Mouse (Mus musculus): ENCODE results near the gene Iffo2. TPM values are rescaled to one million over a fixed set of nuclear protein-coding genes. Genes with fewer than 3 reads are reported as not detected.
"Not testable (repeated sequence)": the region's sequence is repeated elsewhere in the genome, so short reads cannot be mapped to it uniquely, and the experiment has no call there.

Gene Iffo2
- polyA plus RNA-seq (2015; fragmentation: Nextera tagmentation; extraction: Ambion mirVana) = 4.6 and 5.3 TPM in 2 replicates

DNA sequence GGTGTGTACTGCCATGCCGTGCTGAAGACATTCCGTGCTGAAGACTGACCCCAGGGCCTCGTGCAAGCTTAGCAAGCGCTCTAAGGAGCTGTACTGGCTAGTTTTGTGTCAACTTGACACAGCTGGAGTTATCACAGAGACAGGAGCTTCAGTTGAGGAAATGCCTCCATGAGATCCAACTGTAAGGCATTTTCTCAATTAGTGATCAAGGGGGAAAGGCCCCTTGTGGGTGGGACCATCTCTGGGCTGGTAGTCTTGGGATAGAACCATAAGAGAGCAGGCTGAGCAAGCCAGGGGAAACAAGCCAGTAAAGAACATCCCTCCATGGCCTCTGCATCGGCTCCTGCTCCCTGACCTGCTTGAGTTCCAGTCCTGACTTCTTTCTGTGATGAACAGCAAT is at the start of gene Iffo2:
TSS of gene Iffo2 (plus strand) at position 301 of the 400 bp plus-strand sequence.
- H3K36me3 ChIP-seq; H3K9me3 ChIP-seq; H3K4me2 ChIP-seq; H3K9ac ChIP-seq; H3K27ac ChIP-seq (replicated peaks); H3K4me3 ChIP-seq; ATAC-seq (ENCODE audit: low read depth); H3K4me1 ChIP-seq (replicated peaks); H3K27me3 ChIP-seq: not testable (repeated sequence)
- WGBS = 89% methylated on average over 5 of the region's 5 CpGs

DNA sequence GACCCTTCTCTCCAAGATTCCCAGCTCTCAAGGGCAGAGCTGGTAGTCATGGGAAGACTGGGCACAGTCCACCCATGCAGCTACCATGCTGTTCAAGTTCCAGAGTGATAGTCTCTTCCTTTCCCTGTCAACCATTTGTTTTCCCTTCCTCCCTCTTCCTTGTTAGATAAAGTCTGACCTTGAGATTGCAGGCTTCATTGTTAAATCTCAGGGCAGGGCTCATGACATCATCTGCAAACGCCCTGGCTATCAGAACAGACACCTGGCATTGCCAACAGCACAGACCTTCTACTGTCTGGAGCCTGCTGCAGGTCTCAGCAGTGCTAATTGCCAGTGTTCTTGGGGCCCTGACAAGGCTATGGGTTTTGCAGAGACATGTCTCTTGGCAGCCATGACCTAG is 48.9 kb upstream of the Iffo2 start:
- H3K4me3 ChIP-seq = no peak overlapping the region
- H3K27me3 ChIP-seq = no peaks in the 10 kb centered on the region
- WGBS = 92% methylated on average over 1 of the region's 1 CpGs
- H3K4me2 ChIP-seq = no peak overlapping the region
- no peak overlapping the region for H3K9ac ChIP-seq
- 0 out of 2 replicates have a peak, but pooled peaks cover 5% of the 10 kb centered on the region for H3K4me1 ChIP-seq (replicated peaks)
- no peaks in the 10 kb centered on the region for H3K9me3 ChIP-seq
- no peak overlapping the region for H3K27ac ChIP-seq (replicated peaks)
- H3K36me3 ChIP-seq = peaks cover 98% of the 10 kb centered on the region
- no peak for ATAC-seq (ENCODE audit: low read depth)

DNA sequence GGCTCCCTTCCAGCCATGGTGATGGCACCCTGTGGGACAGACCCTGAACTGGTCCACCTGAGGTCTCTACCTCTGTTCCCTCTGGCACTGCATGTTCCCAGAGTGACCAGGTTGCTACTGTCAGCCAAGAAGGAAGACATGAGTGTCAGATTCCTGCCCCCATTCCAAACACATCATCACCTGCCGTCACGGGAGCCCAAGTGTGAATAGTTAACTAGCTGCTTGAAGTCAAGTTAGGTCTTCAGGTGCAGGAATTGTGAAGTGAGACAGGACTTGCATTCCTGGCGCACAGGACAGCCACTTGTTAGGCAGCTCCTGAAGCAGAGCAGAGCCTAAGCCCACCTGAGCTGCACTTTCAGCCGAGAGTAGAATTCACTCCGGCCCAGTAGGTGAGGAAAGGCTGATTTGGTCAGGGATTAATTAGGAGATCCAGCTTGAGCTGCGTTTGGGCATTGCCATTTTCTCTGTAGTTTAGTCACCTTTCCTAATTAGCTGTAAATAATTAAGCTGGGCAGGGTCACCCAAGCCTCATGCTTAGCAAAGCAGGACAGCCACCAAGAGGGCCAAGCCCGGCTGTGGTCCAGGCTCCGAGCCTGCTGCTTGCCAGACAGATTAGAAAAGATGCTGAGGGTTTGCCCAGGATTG is 46.8 kb upstream of the Iffo2 start:
- Histone ChIP-seq H3K27ac (replicated peaks) (no peak overlapping the region), H3K4me1 (replicated peaks) (peaks cover 4% of the 10 kb centered on the region; the same call in 1 of the 2 replicates), H3K27me3 (no peaks in the 10 kb centered on the region), H3K9me3 (no peaks in the 10 kb centered on the region), H3K9ac (no peak overlapping the region), H3K36me3 (peaks cover 99% of the 10 kb centered on the region), H3K4me3 (no peak overlapping the region), H3K4me2 (no peak overlapping the region)
- 90% methylated on average over 8 of the region's 8 CpGs for WGBS
- ATAC-seq (ENCODE audit: low read depth) = no peak

DNA sequence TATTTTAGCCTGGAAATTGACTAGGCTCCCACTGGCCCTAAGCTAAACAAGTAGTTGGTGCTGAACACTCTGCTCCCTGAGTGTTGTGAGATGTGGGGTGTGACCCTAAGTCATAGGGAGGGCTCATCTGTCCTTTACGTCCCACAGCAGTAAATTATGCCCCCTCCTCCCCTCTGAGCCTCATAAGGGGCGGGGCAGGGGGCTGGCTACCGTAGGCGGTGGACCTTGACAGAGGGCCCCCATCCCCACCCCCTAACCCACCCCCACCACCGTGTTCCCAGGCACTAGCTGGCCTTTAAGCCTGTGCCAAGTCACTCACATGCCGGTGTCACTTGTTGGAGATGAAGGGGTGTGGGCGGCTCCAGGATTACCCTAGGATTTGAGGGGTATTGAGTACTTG is 45.9 kb upstream of the Iffo2 start:
- H3K9ac ChIP-seq = no peak overlapping the region
- ATAC-seq (ENCODE audit: low read depth) = no peak

DNA sequence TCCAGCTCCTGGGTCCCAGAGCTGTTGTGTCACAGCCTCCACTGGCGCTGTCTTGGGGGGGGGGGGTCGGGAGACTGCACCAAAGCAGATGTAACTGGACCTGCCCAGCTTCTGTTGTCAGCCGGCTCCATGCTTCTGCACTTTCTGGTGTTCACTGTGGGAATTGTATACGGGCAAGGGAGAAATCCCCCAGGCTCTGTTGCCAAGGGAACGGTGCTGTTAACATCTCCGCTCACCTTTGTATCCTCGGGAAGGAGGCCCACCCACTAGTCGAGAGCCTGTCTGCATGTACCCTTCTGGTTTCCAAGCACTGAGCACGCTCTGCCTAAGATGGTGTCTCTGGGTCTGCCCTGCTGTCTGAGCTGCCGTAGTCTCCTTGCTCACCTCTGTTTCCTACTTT is 43.3 kb upstream of the Iffo2 start:
- Histone ChIP-seq H3K36me3 (peaks cover 98% of the 10 kb centered on the region), H3K27ac (replicated peaks) (no peak overlapping the region), H3K9me3 (no peaks in the 10 kb centered on the region), H3K9ac (no peak overlapping the region), H3K4me1 (replicated peaks) (peaks cover 4% of the 10 kb centered on the region; the same call in 1 of the 2 replicates), H3K4me2 (no peak overlapping the region), H3K4me3 (no peak overlapping the region), H3K27me3 (no peaks in the 10 kb centered on the region)
- WGBS = 44% methylated on average over 10 of the region's 10 CpGs
- no peak for ATAC-seq (ENCODE audit: low read depth)

More for the DNA sequence above, 45.9 kb upstream of the Iffo2 start:
- Histone ChIP-seq H3K9me3 (no peaks in the 10 kb centered on the region), H3K4me2 (no peak overlapping the region), H3K4me3 (no peak overlapping the region), H3K27ac (replicated peaks) (no peak overlapping the region), H3K36me3 (peaks cover 99% of the 10 kb centered on the region), H3K27me3 (no peaks in the 10 kb centered on the region), H3K4me1 (replicated peaks) (peaks cover 4% of the 10 kb centered on the region; the same call in 1 of the 2 replicates)
- 66% methylated on average over 7 of the region's 7 CpGs for WGBS

DNA sequence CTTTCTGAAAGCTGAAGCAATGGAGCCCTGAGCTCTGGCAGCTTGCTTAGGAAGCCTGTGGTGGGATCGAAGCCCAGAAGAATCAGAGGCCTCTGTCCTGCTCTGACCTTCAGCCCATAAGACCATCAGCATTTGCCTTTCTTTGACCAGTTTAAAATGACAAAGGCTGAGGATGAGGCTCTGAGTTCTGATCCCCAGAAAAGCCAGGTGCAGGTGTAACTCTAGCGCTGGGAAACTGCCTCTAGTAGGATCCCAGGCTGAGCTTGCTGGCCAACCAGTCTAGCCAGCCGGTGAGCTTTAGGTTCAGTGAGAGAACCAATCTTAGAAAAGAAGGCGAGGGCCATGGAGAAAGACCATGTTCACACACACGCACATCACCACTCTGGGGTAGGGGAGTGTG is 42.0 kb upstream of the Iffo2 start:
- Histone ChIP-seq H3K4me1 (replicated peaks) (peaks cover 4% of the 10 kb centered on the region; the same call in 1 of the 2 replicates), H3K9ac (no peak overlapping the region), H3K4me3 (no peak overlapping the region), H3K9me3 (no peaks in the 10 kb centered on the region), H3K27me3 (no peaks in the 10 kb centered on the region), H3K36me3 (peaks cover 86% of the 10 kb centered on the region), H3K4me2 (no peak overlapping the region), H3K27ac (replicated peaks) (no peak overlapping the region)
- ATAC-seq (ENCODE audit: low read depth) = no peak
- 91% methylated on average over 5 of the region's 5 CpGs for WGBS

DNA sequence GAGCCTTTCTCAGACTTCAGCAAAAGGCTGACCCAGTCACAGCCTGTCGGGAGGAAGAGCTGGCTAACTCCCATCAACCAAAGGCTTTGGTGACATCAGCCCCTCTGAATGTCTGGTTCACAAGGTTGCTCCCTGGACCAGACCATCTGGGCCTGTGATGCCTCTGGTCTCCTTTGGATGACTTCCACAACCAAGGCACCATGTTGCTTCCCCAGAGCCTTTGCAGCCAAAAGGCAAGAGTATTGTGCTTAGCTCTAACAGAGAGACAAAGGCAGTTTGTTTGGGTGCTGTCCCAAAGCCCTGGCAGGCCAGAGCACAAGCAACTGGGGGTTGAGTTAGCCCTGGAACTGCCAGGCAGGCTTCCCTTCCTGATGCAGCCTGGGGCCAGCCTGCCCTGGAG is 40.4 kb upstream of the Iffo2 start:
- Histone ChIP-seq H3K27me3 (no peaks in the 10 kb centered on the region), H3K9me3 (no peaks in the 10 kb centered on the region), H3K9ac (no peak overlapping the region), H3K4me3 (no peak overlapping the region), H3K27ac (replicated peaks) (no peak overlapping the region), H3K4me2 (no peak overlapping the region), H3K4me1 (replicated peaks) (peaks cover 4% of the 10 kb centered on the region; the same call in 1 of the 2 replicates), H3K36me3 (peaks cover 69% of the 10 kb centered on the region)
- 75% methylated on average over 1 of the region's 1 CpGs for WGBS
- no peak for ATAC-seq (ENCODE audit: low read depth)

DNA sequence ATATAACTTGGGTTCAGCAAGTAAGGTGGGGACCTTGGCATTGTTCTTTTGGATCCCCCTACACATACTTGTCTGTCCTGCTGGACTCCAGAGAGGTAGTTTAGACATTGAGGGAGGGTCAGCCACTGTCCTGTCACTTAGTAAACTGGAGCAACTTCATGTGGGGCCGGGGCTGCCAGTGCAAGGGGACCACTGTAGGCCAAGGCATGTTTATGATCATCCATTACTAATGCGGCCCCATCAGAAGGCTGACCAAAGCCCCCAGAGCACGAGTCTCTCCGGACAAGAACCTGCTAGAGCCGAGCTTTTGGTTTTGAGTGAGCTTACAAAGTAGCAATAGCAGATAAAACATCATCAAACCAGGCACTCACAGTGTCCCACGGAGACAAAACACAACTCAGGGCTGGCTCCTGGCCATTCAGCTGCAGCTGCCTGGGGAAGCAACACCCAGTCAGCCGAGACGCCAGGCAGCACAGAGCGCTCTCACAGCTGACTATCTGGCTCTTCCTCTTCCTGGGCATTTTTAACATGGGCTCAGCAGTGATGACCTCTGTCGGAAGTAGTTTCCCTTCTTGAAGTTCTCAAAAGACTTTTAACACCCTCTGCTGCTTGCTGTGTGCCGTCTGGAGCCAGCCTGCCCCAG is 39.8 kb upstream of the Iffo2 start:
- Histone ChIP-seq H3K9ac (no peak overlapping the region), H3K4me2 (no peak overlapping the region), H3K9me3 (no peaks in the 10 kb centered on the region), H3K4me3 (no peak overlapping the region), H3K27ac (replicated peaks) (no peak overlapping the region), H3K36me3 (peaks cover 64% of the 10 kb centered on the region), H3K27me3 (no peaks in the 10 kb centered on the region), H3K4me1 (replicated peaks) (peaks cover 4% of the 10 kb centered on the region; the same call in 1 of the 2 replicates)
- 83% methylated on average over 11 of the region's 11 CpGs for WGBS
- no peak for ATAC-seq (ENCODE audit: low read depth)

DNA sequence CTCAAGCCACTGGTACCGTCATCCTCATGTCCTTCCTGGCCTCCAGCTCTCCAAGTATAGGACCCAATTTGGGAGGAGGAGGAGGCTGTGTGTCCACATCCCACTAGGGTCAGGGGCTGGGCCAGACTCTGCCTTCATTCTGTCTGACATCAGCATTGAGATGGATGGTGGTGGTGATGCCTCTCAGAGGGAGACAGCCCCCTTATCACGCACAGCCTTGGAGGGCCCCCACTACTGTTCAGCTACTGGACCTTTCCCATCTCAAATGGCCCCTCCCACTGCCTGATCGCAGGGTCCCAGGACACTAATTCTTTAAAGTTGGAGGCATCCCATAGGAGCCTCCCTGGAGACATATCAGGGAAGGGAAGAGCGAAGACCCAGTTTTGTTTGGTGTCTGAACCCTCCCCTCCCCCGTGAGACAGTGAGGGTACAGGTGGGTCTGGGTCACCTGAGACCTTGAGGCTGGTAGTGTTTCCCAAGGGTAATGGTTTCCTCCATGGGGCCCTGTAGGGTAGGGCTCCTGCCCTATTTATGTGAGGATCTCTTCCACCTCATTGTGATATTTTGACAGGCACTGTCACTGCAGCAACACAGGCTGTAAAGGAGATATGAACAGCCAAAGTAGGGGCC is 38.7 kb upstream of the Iffo2 start:
- Histone ChIP-seq H3K9ac (no peak overlapping the region), H3K27me3 (no peaks in the 10 kb centered on the region), H3K4me3 (no peak overlapping the region), H3K4me1 (replicated peaks) (peaks cover 3% of the 10 kb centered on the region; the same call in 1 of the 2 replicates), H3K4me2 (no peak overlapping the region), H3K9me3 (no peaks in the 10 kb centered on the region), H3K36me3 (peaks cover 53% of the 10 kb centered on the region), H3K27ac (replicated peaks) (no peak overlapping the region)
- no peak for ATAC-seq (ENCODE audit: low read depth)
- WGBS = 90% methylated on average over 5 of the region's 5 CpGs

DNA sequence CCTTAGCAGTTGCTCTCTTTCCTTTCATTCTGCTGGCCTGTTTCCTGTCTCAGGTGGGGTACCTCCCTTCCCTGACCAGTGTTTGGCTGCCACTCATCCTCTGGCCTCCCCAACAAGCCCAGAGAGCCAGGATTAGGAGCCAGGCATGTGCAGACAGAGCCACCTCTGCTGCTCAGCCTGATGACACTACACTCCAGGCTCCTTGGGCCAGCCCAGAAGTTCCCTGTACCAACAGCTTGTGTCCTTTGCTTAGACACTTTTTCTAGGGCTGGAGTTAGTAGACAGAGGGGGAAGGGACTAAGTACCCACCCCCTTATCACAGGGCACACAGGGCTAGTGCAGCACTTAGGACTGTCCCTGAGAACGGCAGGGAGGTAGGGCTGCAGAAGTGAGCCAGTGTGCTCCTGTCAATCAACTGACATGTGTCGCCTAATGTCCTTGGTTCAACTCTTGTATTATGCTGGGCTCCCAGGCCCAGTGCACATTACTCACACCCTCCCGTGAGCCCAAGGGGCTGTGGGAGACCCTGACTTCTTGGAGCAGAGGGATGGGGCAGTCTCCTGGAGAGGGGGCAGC is 38.0 kb upstream of the Iffo2 start:
- Histone ChIP-seq H3K27ac (replicated peaks) (no peak overlapping the region), H3K4me2 (no peak overlapping the region), H3K4me1 (replicated peaks) (no peaks in the 10 kb centered on the region), H3K9me3 (no peaks in the 10 kb centered on the region), H3K36me3 (peaks cover 46% of the 10 kb centered on the region), H3K27me3 (no peaks in the 10 kb centered on the region), H3K4me3 (no peak overlapping the region), H3K9ac (no peak overlapping the region)
- no peak for ATAC-seq (ENCODE audit: low read depth)
- 74% methylated on average over 3 of the region's 3 CpGs for WGBS

DNA sequence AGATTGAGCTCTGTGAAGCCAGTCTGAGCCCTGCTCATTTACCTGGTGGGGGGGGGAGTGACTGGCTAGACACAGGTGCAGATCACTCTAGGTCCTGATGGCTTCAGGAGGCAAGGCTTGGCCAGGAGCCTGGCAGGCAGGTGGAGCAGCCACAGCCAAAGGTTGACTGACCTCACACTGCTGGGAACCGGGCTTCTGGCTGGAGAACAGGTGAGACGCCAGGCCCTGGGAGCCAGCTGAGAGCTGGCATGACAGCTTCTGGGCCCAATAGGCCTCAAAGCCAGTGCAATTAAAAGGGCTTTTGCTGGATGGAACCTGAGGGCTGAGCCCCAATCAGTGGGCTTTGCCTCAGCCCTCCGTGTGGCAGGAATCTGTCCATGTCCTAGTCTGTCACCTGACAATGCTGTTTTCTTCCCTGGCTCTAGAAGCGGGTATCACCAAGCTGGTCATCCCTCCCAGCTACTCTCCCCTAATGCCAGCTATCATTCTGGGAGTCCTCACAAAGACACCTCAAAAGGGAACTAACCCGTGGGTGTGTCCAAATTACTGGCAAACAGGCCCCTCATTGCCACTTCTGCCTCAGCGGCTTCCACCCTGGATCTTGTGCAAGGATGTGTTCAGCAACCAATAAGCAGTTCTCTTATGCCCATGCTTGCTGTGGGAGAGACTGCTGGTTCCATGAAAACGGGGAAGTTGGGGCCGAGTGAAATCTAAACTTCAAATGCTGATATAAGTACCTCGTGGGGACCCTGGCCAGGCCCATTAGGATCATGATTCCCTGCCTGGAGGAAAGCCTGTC is 36.9 kb upstream of the Iffo2 start:
- no peaks in the 10 kb centered on the region; the same call in 1 of the 2 replicates for H3K4me1 ChIP-seq (replicated peaks)
- ATAC-seq (ENCODE audit: low read depth) = no peak
- 77% methylated on average over 9 of the region's 9 CpGs for WGBS

More for the DNA sequence above, 36.9 kb upstream of the Iffo2 start:
- peaks cover 35% of the 10 kb centered on the region for H3K36me3 ChIP-seq
- no peak overlapping the region for H3K9ac ChIP-seq
- no peak overlapping the region for H3K4me3 ChIP-seq
- H3K27ac ChIP-seq (replicated peaks) = no peak overlapping the region
- H3K9me3 ChIP-seq = no peaks in the 10 kb centered on the region
- H3K4me2 ChIP-seq = no peak overlapping the region
- H3K27me3 ChIP-seq = no peaks in the 10 kb centered on the region
